Mouse (Mus musculus): ENCODE results near the gene Tacr2.

DNA sequence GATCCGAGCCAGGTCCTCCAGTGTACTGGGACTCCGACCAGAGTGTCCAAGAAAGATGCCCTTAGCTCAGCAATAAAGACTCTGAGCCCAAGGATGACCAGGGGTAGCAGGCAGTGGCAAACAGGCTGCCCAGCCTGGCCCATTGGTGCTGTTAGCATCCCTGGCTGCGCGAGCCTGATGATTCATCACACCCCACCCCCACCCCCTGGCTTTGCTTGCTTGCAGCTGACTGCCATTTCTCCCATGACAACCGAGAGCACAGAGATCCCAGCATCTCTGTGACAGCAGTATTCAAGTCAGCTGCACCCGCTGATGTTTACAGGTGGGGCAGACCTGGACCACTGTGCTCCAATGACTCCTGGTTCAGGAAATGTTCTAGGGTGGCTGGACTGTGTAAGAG is 49.7 kb upstream of the Tacr2 start:
- TF ChIP-seq CTCF (IDR thresholded peaks at IDR 0.05; ENCODE audit: control insufficient read depth, insufficient read depth, low read length), result no peak
- no peak for TF ChIP-seq POLR2A (IDR thresholded peaks at IDR 0.05; ENCODE audit: borderline replicate concordance, control insufficient read depth, low read depth, low read length)
